Mouse (Mus musculus) olfactory bulb, adult 2 months (tissue): Measurements from ENCODE around the gene Ryr2. TPM values are rescaled to one million over a fixed set of nuclear protein-coding genes. Genes with fewer than 3 reads are reported as not detected.

Experiments
- H3K27ac ChIP-seq: fragments of 200-500 bp; 2 replicates; pipeline ENCODE4 v1.5.1; 2012; ENCODE audit warnings: low read depth, low read length; ENCODE audit not compliant: insufficient read depth
- H3K4me1 ChIP-seq: fragments of 200-500 bp; 2 replicates; pipeline ENCODE4 v1.6.1; 2012; ENCODE audit warnings: low read length; ENCODE audit not compliant: control insufficient read depth, insufficient read depth
- H3K4me3 ChIP-seq: fragments of 200-500 bp; 2 replicates; pipeline ENCODE4 v1.5.1; 2012; ENCODE audit warnings: mild to moderate bottlenecking, low read depth, low read length, moderate library complexity; ENCODE audit not compliant: insufficient read depth
- CTCF ChIP-seq: fragments of 200-500 bp; IDR thresholded peaks from 2 replicates; pipeline ENCODE4 v1.5.1; 2012; ENCODE audit warnings: low read depth, mild to moderate bottlenecking, low read length, moderate library complexity; ENCODE audit not compliant: insufficient read depth
- POLR2A ChIP-seq: fragments of 200-500 bp; IDR thresholded peaks from 2 replicates; pipeline ENCODE4 v1.6.1; 2012; ENCODE audit warnings: mild to moderate bottlenecking, low read depth, low read length, moderate library complexity; ENCODE audit not compliant: insufficient read depth
- WGBS: fragments of 180-500 bp; shearing (Covaris S2); methylation state at CpG from one replicate; pipeline ENCODE4 v1.1.7; 2018; 5-methylcytosine and 5-hydroxymethylcytosine counted together
- polyA plus RNA-seq: library from polyadenylated mRNA; stranded (reverse); fragments of >200 nt; gene quantifications from 2 replicates; pipeline ENCODE4 v1.2.4, GENCODE M21; 2012; ENCODE audit warnings: low replicate concordance; ENCODE audit not compliant: missing spikeins, insufficient read depth, insufficient read length

Ryr2 gene
- polyA plus RNA-seq, 1 experiment, result 196 TPM

- WGBS, result 57% methylated on average over 1 of the region's 1 CpGs
- Histone ChIP-seq H3K4me1 (no peaks in the 10 kb centered on the region), H3K27ac (no peak overlapping the region), H3K4me3 (no peak overlapping the region)
- TF ChIP-seq CTCF (no peak), POLR2A (no peak)
Observed at GRCm38 (mm10) chr13:11895631-11896030, 211.1 kb downstream of the Ryr2 start.

- Histone ChIP-seq H3K27ac (no peak overlapping the region), H3K4me3 (no peak overlapping the region), H3K4me1 (no peaks in the 10 kb centered on the region)
- no peak for TF ChIP-seq CTCF
- no peak for TF ChIP-seq POLR2A
- 97% methylated on average over 3 of the region's 3 CpGs for WGBS
Observed at GRCm38 (mm10) chr13:11891739-11892138, 215.0 kb downstream of the Ryr2 start.

- H3K4me1 ChIP-seq, result no peaks in the 10 kb centered on the region
- 62% methylated on average over 3 of the region's 3 CpGs for WGBS
- H3K27ac ChIP-seq, result no peak overlapping the region
Observed at GRCm38 (mm10) chr13:11891115-11891514, 215.6 kb downstream of the Ryr2 start.

GRCm38 (mm10) chr13:11884175-11884574 is 222.6 kb downstream of the Ryr2 start:
- no peak overlapping the region for H3K27ac ChIP-seq
- no peaks in the 10 kb centered on the region for H3K4me1 ChIP-seq
- TF ChIP-seq POLR2A, result no peak
- TF ChIP-seq CTCF, result no peak
- no peak overlapping the region for H3K4me3 ChIP-seq
- WGBS, result 93% methylated on average over 3 of the region's 3 CpGs

More at GRCm38 (mm10) chr13:11891115-11891514, 215.6 kb downstream of the Ryr2 start:
- TF ChIP-seq POLR2A, result no peak
- TF ChIP-seq CTCF, result no peak
- H3K4me3 ChIP-seq, result no peak overlapping the region

GRCm38 (mm10) chr13:11882359-11882758 is 224.4 kb downstream of the Ryr2 start:
- no peak for TF ChIP-seq POLR2A
- TF ChIP-seq CTCF, result no peak
- Histone ChIP-seq H3K4me3 (no peak overlapping the region), H3K4me1 (no peaks in the 10 kb centered on the region), H3K27ac (no peak overlapping the region)
- WGBS, result 92% methylated on average over 4 of the region's 4 CpGs

- no peak overlapping the region for H3K4me3 ChIP-seq
- WGBS, result 60% methylated on average over 10 of the region's 10 CpGs
- H3K4me1 ChIP-seq, result no peaks in the 10 kb centered on the region
- no peak overlapping the region for H3K27ac ChIP-seq
- TF ChIP-seq CTCF (no peak), POLR2A (no peak)
Observed at GRCm38 (mm10) chr13:11880503-11881227, 226.1 kb downstream of the Ryr2 start.

DNA sequence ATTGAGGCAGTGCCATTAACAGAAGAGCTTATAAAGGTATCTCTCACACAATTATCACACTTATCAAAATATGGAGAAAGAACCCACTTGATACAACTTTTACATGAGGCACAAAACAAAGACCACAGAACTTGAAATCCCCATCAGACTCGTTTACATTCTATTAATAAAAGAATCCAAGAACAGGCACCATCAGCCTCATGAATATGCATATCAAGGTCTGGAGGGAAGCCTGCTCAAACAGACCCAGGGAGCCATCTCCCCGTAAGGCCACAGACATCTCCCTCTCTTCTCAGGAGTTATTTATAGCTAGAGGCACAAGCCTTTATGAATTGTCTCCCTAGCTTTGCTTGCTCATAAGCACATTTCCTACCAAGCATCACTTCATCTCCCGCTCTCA is 227.7 kb downstream of the Ryr2 start:
- H3K4me1 ChIP-seq, result no peaks in the 10 kb centered on the region
- TF ChIP-seq CTCF (no peak), POLR2A (no peak)
- H3K4me3 ChIP-seq, result no peak overlapping the region
- H3K27ac ChIP-seq, result no peak overlapping the region
- WGBS, result 60% methylated on average over 3 of the region's 3 CpGs

DNA sequence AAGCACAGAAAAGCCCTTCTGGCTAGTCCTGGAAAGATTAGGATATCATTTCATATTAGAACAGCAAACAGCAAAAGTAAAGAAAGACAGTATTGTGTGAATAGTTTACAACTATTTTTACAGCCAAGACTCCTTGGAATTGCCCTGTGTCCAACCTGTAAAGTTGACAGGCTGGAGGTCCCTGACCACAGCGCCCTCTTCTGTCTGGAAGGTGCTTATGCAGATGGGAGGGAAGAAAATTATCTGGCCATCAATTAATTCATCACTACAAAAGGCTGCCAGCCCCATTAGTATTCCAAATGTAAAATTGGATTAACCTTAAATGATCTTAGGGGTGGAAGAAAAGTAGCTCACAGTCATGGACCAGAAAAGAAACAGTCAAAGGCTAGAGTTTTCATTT is 231.9 kb downstream of the Ryr2 start:
- H3K4me1 ChIP-seq, result no peaks in the 10 kb centered on the region
- no peak overlapping the region for H3K4me3 ChIP-seq
- no peak overlapping the region for H3K27ac ChIP-seq
- WGBS, result 3% methylated on average over 1 of the region's 1 CpGs
- no peak for TF ChIP-seq POLR2A
- TF ChIP-seq CTCF, result no peak

DNA sequence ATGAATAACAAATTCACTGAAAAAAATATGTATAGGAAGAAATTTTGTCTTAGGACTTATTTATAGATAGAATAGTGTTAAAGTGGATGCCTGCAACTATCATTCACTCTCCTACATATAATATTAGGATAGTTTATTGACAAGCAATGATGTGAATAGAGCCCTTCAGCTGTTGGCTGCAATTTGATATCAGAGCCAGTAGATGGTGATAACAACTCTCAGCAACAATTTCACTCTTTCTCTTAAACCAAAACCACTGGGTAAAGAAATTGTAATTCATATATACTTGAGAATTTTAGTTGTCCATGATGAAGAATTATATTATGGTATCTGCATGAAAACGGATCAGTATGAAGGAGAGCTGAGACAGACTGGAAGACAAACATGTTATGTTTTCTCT is 236.8 kb downstream of the Ryr2 start:
- Histone ChIP-seq H3K4me3 (no peak overlapping the region), H3K27ac (no peak overlapping the region), H3K4me1 (no peaks in the 10 kb centered on the region)
- 87% methylated on average over 1 of the region's 1 CpGs for WGBS
- no peak for TF ChIP-seq POLR2A
- no peak for TF ChIP-seq CTCF
